Mouse (Mus musculus) limb, embryonic 14.5 days (tissue): ENCODE data around the gene Trpm8. TPM values are rescaled to one million over a fixed set of nuclear protein-coding genes. Genes with fewer than 3 reads are reported as not detected.

Experiments used
- ATAC-seq: fragments of 200-750 bp; cut with Nextera tagmentation; 2 replicates; pipeline ENCODE4 v1.8.0; 2017; ENCODE audit warnings: low read depth, moderate number of reproducible peaks, moderate TSS enrichment; ENCODE audit not compliant: low FRiP score
- DNase-seq: peaks from one replicate; pipeline ENCODE4 v3.0.0-alpha.2; 2015; ENCODE audit warnings: low spot score
- H3K27ac ChIP-seq: fragments of 300-500 bp; sonication (generic); replicated peaks from 2 replicates; pipeline ENCODE4 v1.5.1; 2014; ENCODE audit warnings: low read depth, mild to moderate bottlenecking, low read length, moderate library complexity, mixed read lengths
- H3K27me3 ChIP-seq: fragments of 300-500 bp; sonication (generic); 2 replicates; pipeline ENCODE4 v1.6.1; 2014; ENCODE audit warnings: low read length, mixed read lengths; ENCODE audit not compliant: control insufficient read depth, insufficient read depth
- H3K36me3 ChIP-seq: fragments of 300-500 bp; sonication (generic); 2 replicates; pipeline ENCODE4 v1.6.1; 2014; ENCODE audit warnings: mild to moderate bottlenecking, low read length, moderate library complexity, mixed read lengths; ENCODE audit not compliant: control insufficient read depth, insufficient read depth
- H3K4me1 ChIP-seq: fragments of 300-500 bp; sonication (generic); 2 replicates; pipeline ENCODE4 v1.6.1; 2014; ENCODE audit warnings: antibody characterized with exemption, low read length, mixed read lengths; ENCODE audit not compliant: control insufficient read depth, insufficient read depth
- H3K4me2 ChIP-seq: fragments of 300-500 bp; sonication (generic); replicated peaks from 2 replicates; pipeline ENCODE4 v1.6.1; 2014; ENCODE audit warnings: low read depth, mild to moderate bottlenecking, low read length, moderate library complexity; ENCODE audit not compliant: severe bottlenecking
- H3K4me3 ChIP-seq: fragments of 300-500 bp; sonication (generic); replicated peaks from 2 replicates; pipeline ENCODE4 v1.5.1; 2014; ENCODE audit warnings: low read length
- H3K9ac ChIP-seq: fragments of 300-500 bp; sonication (generic); 2 replicates; pipeline ENCODE4 v1.6.1; 2014; ENCODE audit warnings: mild to moderate bottlenecking, low read depth, low read length, moderate library complexity; ENCODE audit not compliant: severe bottlenecking
- H3K9me3 ChIP-seq: fragments of 300-500 bp; sonication (generic); 2 replicates; pipeline ENCODE4 v1.6.1; 2016; ENCODE audit warnings: low read length; ENCODE audit not compliant: control insufficient read depth
- POLR2A ChIP-seq: fragments of 200-500 bp; IDR thresholded peaks from 2 replicates; pipeline ENCODE4 v1.8.0; 2012; ENCODE audit warnings: inconsistent platforms, mild to moderate bottlenecking, moderate library complexity, borderline replicate concordance; ENCODE audit not compliant: insufficient read depth, insufficient read length; ENCODE audit errors: extremely low read depth
- WGBS: fragments of 180-500 bp; shearing (Covaris S2); extraction: QIAGEN DNeasy Blood & Tissue Kit; methylation state at CpG from one replicate; pipeline ENCODE4 v1.1.7; 2014; 5-methylcytosine and 5-hydroxymethylcytosine counted together
- polyA plus RNA-seq, 2 experiments: library from polyadenylated mRNA; depleted of rRNA in 1 of 2; stranded (reverse) in 1 of 2; unstranded in 1 of 2; fragments of >200 nt; fragmentation: Nextera tagmentation in 1 of 2; extraction: Ambion mirVana in 1 of 2; gene quantifications; 2 replicates each; pipeline versions ENCODE4 v1.2.1 to v1.2.3; 2012 to 2014

Trpm8 gene
- polyA plus RNA-seq, 2 experiments: not detected

DNA sequence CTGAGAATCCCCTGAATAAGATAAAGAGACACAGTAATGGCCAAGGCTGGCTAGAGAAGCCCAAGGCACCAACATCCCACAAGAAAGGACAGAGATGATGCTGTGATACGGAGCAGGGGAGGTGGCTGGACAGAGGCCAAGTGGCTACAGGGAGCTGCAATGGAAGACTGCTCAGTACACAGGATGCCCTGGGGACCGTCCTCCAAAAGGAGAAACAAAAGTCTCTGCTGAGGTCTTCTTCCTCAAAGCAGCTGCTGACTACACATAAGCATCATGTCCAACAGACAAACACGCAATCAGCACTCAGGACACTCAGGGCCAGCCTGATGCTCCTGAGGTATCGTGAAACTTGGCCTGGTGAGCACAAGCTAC is 12.6 kb upstream of the Trpm8 start:
- Histone ChIP-seq H3K36me3 (peaks cover 100% of the 10 kb centered on the region), H3K27ac (no peak overlapping the region), H3K4me3 (no peak overlapping the region), H3K27me3 (no peaks in the 10 kb centered on the region), H3K9ac (no peak overlapping the region), H3K4me1 (no peaks in the 10 kb centered on the region), H3K9me3 (no peaks in the 10 kb centered on the region), H3K4me2 (no peak overlapping the region)
- DNase-seq: no peak
- WGBS: 83% methylated on average over 4 of the region's 4 CpGs
- TF ChIP-seq POLR2A: no peak
- ATAC-seq: no peak

DNA sequence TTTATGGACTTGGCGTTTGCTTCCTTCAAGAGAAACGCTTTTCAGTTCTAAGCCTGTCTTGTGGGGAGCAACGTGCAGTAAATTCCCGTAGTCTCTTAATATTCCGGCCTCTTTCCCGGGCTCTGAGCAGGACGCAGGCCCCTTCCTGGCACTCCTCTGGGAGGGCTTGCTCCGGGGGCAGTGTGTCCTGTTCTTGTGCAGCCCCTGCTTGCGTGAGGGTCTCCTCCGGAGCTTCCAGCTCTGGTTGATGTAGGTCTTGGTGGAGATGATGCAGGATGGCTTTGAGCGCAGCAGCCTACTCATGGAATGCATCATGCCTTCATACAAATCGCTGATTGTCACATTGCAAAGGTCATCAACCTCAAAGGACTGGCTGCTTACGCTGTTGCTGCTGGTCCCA is 11.3 kb upstream of the Trpm8 start:
- Histone ChIP-seq H3K36me3 (peaks cover 90% of the 10 kb centered on the region), H3K27ac (no peak overlapping the region), H3K27me3 (no peaks in the 10 kb centered on the region), H3K9ac (no peak overlapping the region), H3K4me3 (no peak overlapping the region), H3K4me2 (no peak overlapping the region), H3K9me3 (no peaks in the 10 kb centered on the region), H3K4me1 (no peaks in the 10 kb centered on the region)
- ATAC-seq: no peak
- no peak for TF ChIP-seq POLR2A
- no peak for DNase-seq
- WGBS: 89% methylated on average over 13 of the region's 13 CpGs

DNA sequence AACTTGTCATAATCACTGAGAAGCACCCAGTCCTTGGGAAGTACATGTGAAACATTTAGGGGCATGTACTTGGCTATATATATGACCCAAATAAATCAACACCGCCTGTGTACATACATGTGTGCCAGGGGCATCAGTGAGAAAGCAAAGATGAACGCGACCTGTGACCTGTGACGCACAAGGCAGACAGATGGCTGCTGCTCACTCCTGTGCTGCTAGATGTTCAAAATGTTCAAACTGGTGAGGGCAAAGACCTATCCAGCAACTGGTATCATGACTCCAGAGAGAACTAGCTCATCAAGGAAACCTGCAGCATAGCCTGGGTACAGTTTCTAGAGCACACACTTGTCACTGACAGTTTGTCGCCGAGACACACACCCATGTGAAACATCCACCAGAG is 10.0 kb upstream of the Trpm8 start:
- Histone ChIP-seq H3K27me3 (no peaks in the 10 kb centered on the region), H3K9ac (no peak overlapping the region), H3K4me2 (no peak overlapping the region), H3K36me3 (peaks cover 90% of the 10 kb centered on the region), H3K27ac (no peak overlapping the region), H3K4me1 (no peaks in the 10 kb centered on the region), H3K9me3 (no peaks in the 10 kb centered on the region), H3K4me3 (no peak overlapping the region)
- TF ChIP-seq POLR2A: no peak
- WGBS: 91% methylated on average over 6 of the region's 6 CpGs
- DNase-seq: no peak
- 0 out of 2 replicates have a peak, but pooled peaks have one; percentile 0 for ATAC-seq

DNA sequence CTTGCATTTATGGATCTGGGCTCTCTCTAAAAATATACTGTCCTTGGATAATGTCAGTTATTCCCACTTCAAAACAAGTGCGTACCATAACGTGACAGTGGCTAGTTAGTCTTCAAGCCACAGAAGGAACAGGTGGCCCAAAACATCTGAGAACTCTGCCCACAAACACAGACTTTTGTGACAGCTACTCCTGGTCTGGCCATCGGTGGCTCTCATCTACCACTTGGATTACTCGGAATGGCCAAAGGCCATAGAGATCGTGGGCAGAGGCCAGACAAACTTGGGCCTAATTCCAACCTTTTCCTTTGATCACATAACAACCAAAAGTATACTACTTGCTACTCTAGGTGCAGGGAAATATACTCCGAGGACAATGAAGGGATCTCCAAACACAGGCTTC is 9.4 kb upstream of the Trpm8 start:
- Histone ChIP-seq H3K36me3 (peaks cover 90% of the 10 kb centered on the region), H3K4me3 (no peak overlapping the region), H3K4me2 (no peak overlapping the region), H3K27me3 (no peaks in the 10 kb centered on the region), H3K9me3 (no peaks in the 10 kb centered on the region), H3K9ac (no peak overlapping the region), H3K27ac (no peak overlapping the region), H3K4me1 (no peaks in the 10 kb centered on the region)
- WGBS: 88% methylated on average over 6 of the region's 6 CpGs
- DNase-seq (no peak), ATAC-seq (0 out of 2 replicates have a peak, but pooled peaks have one; percentile 1)
- no peak for TF ChIP-seq POLR2A

DNA sequence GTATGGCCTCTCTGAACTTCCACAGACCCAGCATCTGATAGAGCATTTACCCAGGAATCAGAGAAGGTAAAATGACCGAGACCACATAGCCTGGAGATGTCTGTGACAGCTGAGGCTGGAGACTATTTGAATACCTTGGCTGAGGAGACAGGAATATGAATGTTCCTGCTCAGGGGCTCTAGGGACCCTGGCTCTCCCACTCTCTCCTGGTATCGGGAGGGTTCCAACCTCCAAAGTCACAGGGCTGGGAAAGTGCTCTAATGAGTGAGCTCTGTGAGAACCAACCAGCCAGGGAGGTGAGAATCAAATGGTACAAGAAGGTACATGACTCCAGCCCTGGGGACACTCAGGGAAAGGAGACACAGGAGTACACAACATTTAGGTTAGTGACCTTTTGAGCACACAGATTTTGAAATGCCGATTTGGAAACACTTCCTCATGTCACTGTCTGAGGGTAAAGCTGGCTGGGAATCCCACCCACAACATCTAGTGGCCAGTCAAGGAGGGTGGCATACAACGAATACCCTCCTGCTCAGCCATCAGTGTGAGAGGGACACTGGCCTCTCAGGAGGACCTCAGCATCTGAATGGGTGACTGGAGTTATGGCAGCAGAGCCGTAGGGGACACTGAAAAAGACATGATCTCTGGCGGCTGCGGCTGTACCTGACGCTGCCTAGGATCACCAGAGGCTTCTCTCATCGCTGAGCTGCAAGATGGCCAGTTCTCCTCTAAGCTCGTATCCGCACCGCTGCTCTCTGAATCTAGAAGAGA is 7.7 kb upstream of the Trpm8 start:
- H3K4me2 ChIP-seq: no peak overlapping the region
- no peak for TF ChIP-seq POLR2A
- H3K27me3 ChIP-seq: no peaks in the 10 kb centered on the region
- WGBS: 88% methylated on average over 12 of the region's 12 CpGs
- no peak overlapping the region for H3K9ac ChIP-seq
- no peak overlapping the region for H3K4me3 ChIP-seq
- peaks cover 90% of the 10 kb centered on the region for H3K36me3 ChIP-seq
- ATAC-seq (no peak), DNase-seq (no peak)
- no peaks in the 10 kb centered on the region for H3K4me1 ChIP-seq
- H3K27ac ChIP-seq: no peak overlapping the region
- no peaks in the 10 kb centered on the region for H3K9me3 ChIP-seq
